Mouse (Mus musculus) heart, adult 10 weeks (tissue): Measurements from ENCODE around the gene St8sia2. TPM values are rescaled to one million over a fixed set of nuclear protein-coding genes. Genes with fewer than 3 reads are reported as not detected.

ENCODE experiments used
- polyA plus RNA-seq: library from polyadenylated mRNA; stranded (reverse); fragments of 350-450 nt; fragmentation: Illumina TruSeq; extraction: RNeasy Lipid Tissue Mini Kit (QIAGEN cat#74804); gene quantifications from one replicate; pipeline ENCODE4 v1.2.3, GENCODE M21; 2014; ENCODE audit warnings: low read depth, low replicate concordance

St8sia2 gene
- polyA plus RNA-seq, result 0.24 TPM

DNA sequence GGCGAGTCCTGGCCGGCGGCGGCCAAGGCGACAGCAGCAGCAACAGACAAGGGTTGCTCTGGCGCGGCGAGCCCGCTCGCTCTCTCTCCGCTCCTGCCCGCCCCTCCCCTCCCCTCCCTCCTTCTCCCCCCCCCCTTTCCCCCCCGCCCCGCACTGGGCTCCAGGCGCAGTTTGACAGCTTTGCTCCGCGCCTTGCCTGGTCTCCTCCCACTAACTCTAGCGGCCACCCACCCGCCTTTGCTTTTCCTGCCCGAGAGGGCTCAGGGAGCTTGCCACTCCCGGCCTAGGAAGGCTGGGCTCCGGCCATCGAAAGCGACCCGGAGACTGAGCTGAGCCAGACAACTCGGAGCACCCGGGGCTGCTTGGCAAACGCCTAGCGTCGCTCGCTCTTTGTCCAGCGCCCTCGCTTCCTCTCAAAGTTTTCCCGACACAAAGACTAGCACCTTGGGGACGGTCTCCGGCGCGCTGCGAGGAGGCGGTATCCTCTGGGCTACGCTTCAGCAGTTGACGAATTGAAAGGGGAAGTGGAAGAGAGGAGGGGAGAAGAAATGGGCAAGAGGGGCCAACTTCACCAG lies at the start of gene St8sia2:
St8sia2 (minus strand) TSS at position 90 of the 575 bp plus-strand sequence.

